Mouse (Mus musculus): ENCODE measurements around the gene 1700011L22Rik.
A peak's percentile ranks its signal among the peaks of the same experiment; 100 is the strongest.

Gene 1700011L22Rik

GRCm38 (mm10) chr8:79248470-79248869, at the start of gene 1700011L22Rik:
1700011L22Rik (minus strand) TSS chr8:79248570.
- DNase-seq: no peak

- peak; percentile 60 for DNase-seq
Observed at GRCm38 (mm10) chr8:79297763-79298162, 49.4 kb upstream of the 1700011L22Rik start.

GRCm38 (mm10) chr8:79295276-79296105, 47.1 kb upstream of the 1700011L22Rik start:
- no peak for DNase-seq

- DNase-seq: peak; percentile 99
Observed at GRCm38 (mm10) chr8:79294610-79295275, 46.4 kb upstream of the 1700011L22Rik start, which contains the start of gene Mmaa. Mmaa (minus strand) TSS chr8:79294937.

- no peak for DNase-seq
Observed at GRCm38 (mm10) chr8:79293841-79294240, 45.5 kb upstream of the 1700011L22Rik start.

GRCm38 (mm10) chr8:79292712-79293264, 44.4 kb upstream of the 1700011L22Rik start:
- no peak for DNase-seq

GRCm38 (mm10) chr8:79289592-79289991, 41.2 kb upstream of the 1700011L22Rik start:
- DNase-seq: no peak

GRCm38 (mm10) chr8:79288681-79289080, 40.3 kb upstream of the 1700011L22Rik start:
- no peak for DNase-seq

GRCm38 (mm10) chr8:79288250-79288649, 39.9 kb upstream of the 1700011L22Rik start:
- DNase-seq: no peak

GRCm38 (mm10) chr8:79286424-79286823, 38.1 kb upstream of the 1700011L22Rik start:
- DNase-seq: no peak

GRCm38 (mm10) chr8:79284626-79285025, 36.3 kb upstream of the 1700011L22Rik start:
- DNase-seq: no peak

- no peak for DNase-seq
Observed at GRCm38 (mm10) chr8:79281376-79281890, 33.1 kb upstream of the 1700011L22Rik start.

GRCm38 (mm10) chr8:79277264-79277870, 29.0 kb upstream of the 1700011L22Rik start:
- DNase-seq: no peak

- DNase-seq: no peak
Observed at GRCm38 (mm10) chr8:79274940-79275339, 26.6 kb upstream of the 1700011L22Rik start.

- no peak for DNase-seq
Observed at GRCm38 (mm10) chr8:79273776-79274175, 25.4 kb upstream of the 1700011L22Rik start.

- no peak for DNase-seq
Observed at GRCm38 (mm10) chr8:79272676-79273075, 24.3 kb upstream of the 1700011L22Rik start.

GRCm38 (mm10) chr8:79268921-79269320, 20.6 kb upstream of the 1700011L22Rik start:
- no peak for DNase-seq

GRCm38 (mm10) chr8:79261920-79262319, 13.6 kb upstream of the 1700011L22Rik start:
- DNase-seq: no peak

- no peak for DNase-seq
Observed at GRCm38 (mm10) chr8:79256076-79256705, 7.8 kb upstream of the 1700011L22Rik start.

- DNase-seq: no peak
Observed at GRCm38 (mm10) chr8:79253742-79254141, 5.4 kb upstream of the 1700011L22Rik start.

- no peak for DNase-seq
Observed at GRCm38 (mm10) chr8:79243422-79243821, 4.9 kb downstream of the 1700011L22Rik start.

GRCm38 (mm10) chr8:79239996-79240395, 8.4 kb downstream of the 1700011L22Rik start:
- DNase-seq: no peak

Data from thymus, postnatal 14 days (tissue).